34 mouse cellular contexts compared by ENCODE assay signal in the genomic region with DNA sequence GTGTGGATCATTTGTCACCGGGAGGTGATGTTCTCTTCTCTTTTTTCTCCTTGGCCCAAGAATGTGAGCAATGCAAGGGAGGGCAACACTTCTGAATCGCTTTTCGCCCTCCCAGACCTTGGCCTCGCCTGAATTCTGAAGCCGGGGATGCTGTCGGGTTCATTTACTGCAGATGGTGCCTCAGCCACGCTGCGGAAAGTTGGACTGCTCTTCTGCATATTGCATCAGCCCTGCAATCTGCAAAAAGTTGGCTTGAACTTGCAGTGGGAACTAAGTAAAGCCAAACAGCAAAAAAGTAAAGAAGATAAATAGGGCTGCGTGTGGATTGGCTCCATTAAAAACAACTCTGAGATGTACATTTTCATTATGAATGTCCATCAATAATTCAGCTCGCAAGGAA. TPM values are rescaled to one million over a fixed set of nuclear protein-coding genes. Genes with fewer than 3 reads are reported as not detected.
DNase-seq lines count a peak whose midpoint lies in the region; ATAC-seq and TF ChIP-seq lines count a peak whose summit lies in the region.
"Had no signal": no experiment of that assay in that cellular context is flagged by ENCODE, and none has a peak within 500 bp of the region (broad histone marks: within the 10 kb centered on the region; RNA-seq: fewer than 3 reads in every experiment).

No protein-coding gene starts in this region.

- no peaks in the 10 kb centered on the region for H3K4me1 ChIP-seq in forebrain, embryonic 16.5 days (replicated peaks; ENCODE audit: control insufficient read depth, insufficient read depth, low read length)
- no peaks in the 10 kb centered on the region for H3K4me1 ChIP-seq in forebrain, embryonic 12.5 days
- no peaks in the 10 kb centered on the region for H3K4me1 ChIP-seq in lung, embryonic 16.5 days (replicated peaks; ENCODE audit: control insufficient read depth, insufficient read depth, low read length)
- H3K4me1 ChIP-seq in lung, postnatal 0 days (ENCODE audit: insufficient read depth, low read depth, low read length) = no peaks in the 10 kb centered on the region
- H3K4me1 ChIP-seq in heart, embryonic 10.5 days = 0 out of 2 replicates have a peak, but pooled peaks cover 4% of the 10 kb centered on the region
- H3K4me1 ChIP-seq: heart, embryonic 12.5 days; hindbrain, embryonic 13.5 days; limb, embryonic 10.5 days; limb, embryonic 15.5 days; liver, embryonic 13.5 days; midbrain, embryonic 10.5 days; midbrain, embryonic 15.5 days had no signal

- peak overlapping the region; percentile 80 for H3K27ac ChIP-seq in forebrain, embryonic 16.5 days (ENCODE audit: low read length)
- no peak overlapping the region for H3K27ac ChIP-seq in forebrain, embryonic 12.5 days
- no peak overlapping the region for H3K27ac ChIP-seq in lung, embryonic 16.5 days (ENCODE audit: low read length)
- H3K27ac ChIP-seq in lung, postnatal 0 days (ENCODE audit: low read length) = no peak overlapping the region
- H3K27ac ChIP-seq in heart, embryonic 10.5 days = no peak overlapping the region
- H3K27ac ChIP-seq: gastrocnemius, adult 2 months; hindbrain, embryonic 13.5 days; limb, embryonic 10.5 days; limb, embryonic 15.5 days; liver, embryonic 13.5 days; midbrain, embryonic 10.5 days; midbrain, embryonic 15.5 days; stomach, postnatal 0 days had no signal

- TF ChIP-seq EP300 in lung, postnatal 0 days (IDR thresholded peaks at IDR 0.05) = no peak

- no peak overlapping the region for H3K9ac ChIP-seq in forebrain, embryonic 16.5 days (replicated peaks; ENCODE audit: low read depth, low read length)
- H3K9ac ChIP-seq in forebrain, embryonic 12.5 days = no peak overlapping the region
- H3K9ac ChIP-seq in lung, embryonic 16.5 days (ENCODE audit: low read length) = no peak overlapping the region
- H3K9ac ChIP-seq in lung, postnatal 0 days (replicated peaks; ENCODE audit: low read depth) = no peak overlapping the region
- H3K9ac ChIP-seq: heart, embryonic 12.5 days; hindbrain, embryonic 13.5 days; limb, embryonic 15.5 days; liver, embryonic 13.5 days; midbrain, embryonic 15.5 days had no signal

- H3K27me3 ChIP-seq in forebrain, embryonic 16.5 days (replicated peaks; ENCODE audit: control insufficient read depth, insufficient read depth, low read length) = no peaks in the 10 kb centered on the region
- H3K27me3 ChIP-seq in forebrain, embryonic 12.5 days = no peaks in the 10 kb centered on the region
- no peaks in the 10 kb centered on the region for H3K27me3 ChIP-seq in lung, embryonic 16.5 days (ENCODE audit: control insufficient read depth, insufficient read depth, low read depth, low read length)
- no peaks in the 10 kb centered on the region for H3K27me3 ChIP-seq in lung, postnatal 0 days (replicated peaks; ENCODE audit: insufficient read depth, low read length)
- no peaks in the 10 kb centered on the region for H3K27me3 ChIP-seq in heart, embryonic 10.5 days (ENCODE audit: insufficient read depth, poor library complexity, severe bottlenecking)
- H3K27me3 ChIP-seq: heart, embryonic 12.5 days; hindbrain, embryonic 13.5 days; limb, embryonic 15.5 days; liver, embryonic 13.5 days; midbrain, embryonic 15.5 days had no signal

- 74% methylated on average over 10 of the region's 10 CpGs for WGBS in forebrain, embryonic 16.5 days
- WGBS in forebrain, embryonic 12.5 days = 96% methylated on average over 10 of the region's 10 CpGs
- WGBS in lung, embryonic 16.5 days = 82% methylated on average over 10 of the region's 10 CpGs
- 75% methylated on average over 10 of the region's 10 CpGs for WGBS in lung, postnatal 0 days
- 89% methylated on average over 10 of the region's 10 CpGs for WGBS in heart, embryonic 10.5 days

- no peak for TF ChIP-seq CTCF in lung, postnatal 0 days (IDR thresholded peaks at IDR 0.05)

- no peak overlapping the region for H3K4me3 ChIP-seq in forebrain, embryonic 16.5 days (replicated peaks; ENCODE audit: low read length)
- no peak overlapping the region for H3K4me3 ChIP-seq in forebrain, embryonic 12.5 days (replicated peaks)
- no peak overlapping the region for H3K4me3 ChIP-seq in lung, embryonic 16.5 days (ENCODE audit: low read length)
- H3K4me3 ChIP-seq in lung, postnatal 0 days (ENCODE audit: low read depth, low read length) = no peak overlapping the region
- H3K4me3 ChIP-seq in heart, embryonic 10.5 days = no peak overlapping the region
- H3K4me3 ChIP-seq: erythroblast, embryonic 14.5 days; gastrocnemius, adult 2 months; heart, embryonic 12.5 days; hindbrain, embryonic 13.5 days; limb, embryonic 10.5 days; limb, embryonic 15.5 days; liver, embryonic 13.5 days; midbrain, embryonic 10.5 days; midbrain, embryonic 15.5 days had no signal

- H3K4me2 ChIP-seq in forebrain, embryonic 16.5 days (ENCODE audit: low read length) = no peak overlapping the region
- no peak overlapping the region for H3K4me2 ChIP-seq in forebrain, embryonic 12.5 days
- H3K4me2 ChIP-seq in lung, embryonic 16.5 days (ENCODE audit: low read depth, low read length) = no peak overlapping the region
- H3K4me2 ChIP-seq in lung, postnatal 0 days (replicated peaks; ENCODE audit: low read depth, low read length) = no peak overlapping the region
- H3K4me2 ChIP-seq: heart, embryonic 12.5 days; hindbrain, embryonic 13.5 days; limb, embryonic 15.5 days; liver, embryonic 13.5 days; midbrain, embryonic 15.5 days had no signal

- no peak for DNase-seq in lung, postnatal 0 days (ENCODE audit: low spot score)
- DNase-seq in layer of hippocampus, adult 8-10 months (ENCODE audit: low spot score in 2 of 2) = peak; percentile 14 to 42
- no peak for DNase-seq in right cerebral cortex, postnatal 36 days (ENCODE audit: low spot score in 2 of 2)
- DNase-seq in heart, embryonic 10.5 days (ENCODE audit: low spot score) = no peak
- DNase-seq: B cell, adult 2 months; cerebellum, adult 11 months; cerebellum, adult 9-10 months; gastrocnemius, adult 2 months; gastrocnemius, postnatal 36 days; heart, adult 18-20 months; heart, postnatal 4 days; kidney, adult 9 months; kidney, postnatal 25 days; liver, embryonic 13.5 days; lung, adult 18-20 months; lung, postnatal 14 days; right cerebral cortex, adult 18-20 months; right cerebral cortex, postnatal 4 days; thymus, adult 18-20 months; thymus, postnatal 36 days had no signal

- ATAC-seq in forebrain, embryonic 16.5 days = peak; percentile 31; the same call in 1 of the 2 replicates
- no peak for ATAC-seq in forebrain, embryonic 12.5 days (ENCODE audit: low FRiP score)
- 0 out of 2 replicates have a peak, but pooled peaks have one; percentile 36 for ATAC-seq in lung, embryonic 16.5 days (ENCODE audit: low read depth)
- no peak for ATAC-seq in lung, postnatal 0 days
- ATAC-seq: intestine, postnatal 0 days; midbrain, embryonic 15.5 days had no signal

- H3K36me3 ChIP-seq in forebrain, embryonic 16.5 days (ENCODE audit: control insufficient read depth, insufficient read depth) = no peaks in the 10 kb centered on the region
- no peaks in the 10 kb centered on the region for H3K36me3 ChIP-seq in forebrain, embryonic 12.5 days (replicated peaks)
- no peaks in the 10 kb centered on the region for H3K36me3 ChIP-seq in lung, embryonic 16.5 days (ENCODE audit: control insufficient read depth, insufficient read depth, low read length)
- no peaks in the 10 kb centered on the region for H3K36me3 ChIP-seq in lung, postnatal 0 days (ENCODE audit: insufficient read depth, low read length)
- no peaks in the 10 kb centered on the region for H3K36me3 ChIP-seq in heart, embryonic 10.5 days
- H3K36me3 ChIP-seq: heart, embryonic 12.5 days; hindbrain, embryonic 13.5 days; limb, embryonic 10.5 days; limb, embryonic 15.5 days; liver, embryonic 13.5 days; midbrain, embryonic 10.5 days; midbrain, embryonic 15.5 days had no signal

- H3K9me3 ChIP-seq in forebrain, embryonic 16.5 days (ENCODE audit: control insufficient read depth, low read length) = no peaks in the 10 kb centered on the region
- H3K9me3 ChIP-seq in forebrain, embryonic 12.5 days = 0 out of 2 replicates have a peak, but pooled peaks cover 10% of the 10 kb centered on the region
- 0 out of 2 replicates have a peak, but pooled peaks cover 3% of the 10 kb centered on the region for H3K9me3 ChIP-seq in lung, embryonic 16.5 days (ENCODE audit: control insufficient read depth, low read length)
- H3K9me3 ChIP-seq in lung, postnatal 0 days (ENCODE audit: low read length) = no peaks in the 10 kb centered on the region
- H3K9me3 ChIP-seq in heart, embryonic 10.5 days = no peaks in the 10 kb centered on the region
- H3K9me3 ChIP-seq: limb, embryonic 10.5 days; limb, embryonic 15.5 days; midbrain, embryonic 15.5 days had no signal

RNA-seq across cellular contexts. Expression of a gene that starts 55.9 kb away (rescaled TPM):
- 96.5 and 121 TPM in 2 replicates for polyA plus RNA-seq in forebrain, embryonic 16.5 days (2015; fragmentation: Nextera tagmentation; extraction: Ambion mirVana)
- polyA plus RNA-seq in forebrain, embryonic 12.5 days (2016; fragmentation: Nextera tagmentation; extraction: Ambion mirVana) = 14.6 and 15.2 TPM in 2 replicates
- polyA plus RNA-seq in lung, embryonic 16.5 days (2015; fragmentation: Nextera tagmentation; extraction: Ambion mirVana) = 1.8 and 1.9 TPM in 2 replicates
- 0.55 TPM in 2 replicates for polyA plus RNA-seq in lung, postnatal 0 days (2015; fragmentation: Nextera tagmentation; extraction: Ambion mirVana)
- 10 to 100 TPM; 17.5 to 20.3 (median 17.8) TPM for total RNA-seq in layer of hippocampus, adult 8-10 months (2022)
- 6.9 and 7.9 TPM in 2 replicates for polyA plus RNA-seq in heart, embryonic 10.5 days (2016; fragmentation: Nextera tagmentation; extraction: Ambion mirVana)
- total RNA-seq: common myeloid progenitor, adult 5-6 weeks; neutrophil, adult 5-6 weeks had no signal
- polyA plus RNA-seq: erythroblast, embryonic 14.5 days had no signal

Comparison
In these comparisons a context has a peak if more than half of its experiments do, and no peak if none do; other contexts are left out.
1. ATAC-seq: peak in forebrain, embryonic 16.5 days (single experiment) and lung, embryonic 16.5 days (single experiment); none in forebrain, embryonic 12.5 days (single experiment) and lung, postnatal 0 days (single experiment).
2. DNase-seq: peak in layer of hippocampus, adult 8-10 months (2 of 2); none in lung, postnatal 0 days (single experiment), right cerebral cortex, postnatal 36 days (0 of 2) and heart, embryonic 10.5 days (single experiment).